ENCODE assay signal across 8 mouse cellular contexts in genomic region chr17:62881791-62882725, GRCm38 (mm10). TPM values are rescaled to one million over a fixed set of nuclear protein-coding genes. Genes with fewer than 3 reads are reported as not detected.
A peak's percentile ranks its signal among the peaks of the same experiment; 100 is the strongest.
DNase-seq lines count a peak whose midpoint lies in the region; ATAC-seq and TF ChIP-seq lines count a peak whose summit lies in the region.

No protein-coding gene starts in this region.

- ATAC-seq in embryonic facial prominence, embryonic 14.5 days (ENCODE audit: low read depth), result peak; percentile 17
- peak; percentile 12; the same call in 1 of the 2 replicates for ATAC-seq in heart, embryonic 11.5 days (replicated peaks; ENCODE audit: insufficient number of reproducible peaks, low FRiP score, low TSS enrichment)
- peak; percentile 53 for ATAC-seq in kidney, embryonic 14.5 days (ENCODE audit: low FRiP score, low TSS enrichment)
- peak; percentile 11; the same call in 1 of the 2 replicates for ATAC-seq in stomach, embryonic 15.5 days (ENCODE audit: insufficient read depth, low FRiP score, low read depth)

- no peak for TF ChIP-seq CTCF in liver, adult 2 months (IDR thresholded peaks at IDR 0.05; ENCODE audit: low read depth, low read length)

- H3K4me2 ChIP-seq in embryonic facial prominence, embryonic 14.5 days (ENCODE audit: low read depth, low read length), result peak overlapping the region; percentile 99
- peak overlapping the region; percentile 86 for H3K4me2 ChIP-seq in heart, embryonic 11.5 days
- H3K4me2 ChIP-seq in kidney, embryonic 14.5 days (replicated peaks; ENCODE audit: low read depth, low read length), result peak overlapping the region; percentile 97
- H3K4me2 ChIP-seq in myocyte (ENCODE audit: low read depth), result peak overlapping the region; percentile 97
- H3K4me2 ChIP-seq in stomach, embryonic 15.5 days, result peak overlapping the region; percentile 78

- peak overlapping the region; percentile 93 for H3K4me3 ChIP-seq in embryonic facial prominence, embryonic 14.5 days (ENCODE audit: low read depth, low read length)
- peak overlapping the region; percentile 76 for H3K4me3 ChIP-seq in heart, embryonic 11.5 days (ENCODE audit: low read depth, low read length)
- H3K4me3 ChIP-seq in kidney, embryonic 14.5 days (ENCODE audit: low read length), result peak overlapping the region; percentile 82
- H3K4me3 ChIP-seq in liver, adult 2 months (ENCODE audit: insufficient read depth, low read depth, low read length), result peak overlapping the region; percentile 64
- H3K4me3 ChIP-seq in myocyte, result peak overlapping the region; percentile 81
- peak overlapping the region; percentile 73 for H3K4me3 ChIP-seq in stomach, embryonic 15.5 days (replicated peaks)

- no peak for TF ChIP-seq POLR2A in liver, adult 2 months (IDR thresholded peaks at IDR 0.05; ENCODE audit: extremely low read depth, insufficient read depth, low read length)
- TF ChIP-seq POLR2A in myocyte (IDR thresholded peaks at IDR 0.05; ENCODE audit: insufficient read length, low read depth), result no peak

- peaks cover 4% of the 10 kb centered on the region for H3K4me1 ChIP-seq in embryonic facial prominence, embryonic 14.5 days (ENCODE audit: control insufficient read depth, insufficient read depth, low read length)
- H3K4me1 ChIP-seq in heart, embryonic 11.5 days (ENCODE audit: control insufficient read depth, insufficient read depth, low read length), result no peaks in the 10 kb centered on the region
- 0 out of 2 replicates have a peak, but pooled peaks cover 3% of the 10 kb centered on the region for H3K4me1 ChIP-seq in kidney, embryonic 14.5 days (ENCODE audit: control insufficient read depth, insufficient read depth, low read length)
- H3K4me1 ChIP-seq in liver, adult 2 months (ENCODE audit: control insufficient read depth, insufficient read depth, low read length), result peaks cover 3% of the 10 kb centered on the region; the same call in 1 of the 2 replicates
- H3K4me1 ChIP-seq in stomach, embryonic 15.5 days, result no peaks in the 10 kb centered on the region

- peak overlapping the region; percentile 94 for H3K9ac ChIP-seq in embryonic facial prominence, embryonic 14.5 days (ENCODE audit: low read depth, low read length)
- H3K9ac ChIP-seq in heart, embryonic 11.5 days (ENCODE audit: low read depth, low read length), result peak overlapping the region; percentile 80
- H3K9ac ChIP-seq in kidney, embryonic 14.5 days (ENCODE audit: low read depth, low read length), result peak overlapping the region; percentile 83
- H3K9ac ChIP-seq in liver, adult 2 months (ENCODE audit: low read depth, low read length), result 0 out of 2 replicates have a peak overlapping the region, but pooled peaks have one; percentile 13
- peak overlapping the region; percentile 70 for H3K9ac ChIP-seq in stomach, embryonic 15.5 days

- H3K27ac ChIP-seq in embryonic facial prominence, embryonic 14.5 days (replicated peaks; ENCODE audit: low read depth, low read length), result peak overlapping the region; percentile 97
- H3K27ac ChIP-seq in heart, embryonic 11.5 days (ENCODE audit: low read depth, low read length), result peak overlapping the region; percentile 82
- peak overlapping the region; percentile 93 for H3K27ac ChIP-seq in kidney, embryonic 14.5 days (ENCODE audit: low read depth, low read length)
- H3K27ac ChIP-seq in liver, adult 2 months (replicated peaks; ENCODE audit: insufficient read depth, low read depth, low read length), result no peak overlapping the region
- H3K27ac ChIP-seq in stomach, embryonic 15.5 days, result peak overlapping the region; percentile 95

- H3K27me3 ChIP-seq in embryonic facial prominence, embryonic 14.5 days (replicated peaks; ENCODE audit: control insufficient read depth, insufficient read depth, low read length), result no peaks in the 10 kb centered on the region; the same call in 1 of the 2 replicates
- H3K27me3 ChIP-seq in heart, embryonic 11.5 days (ENCODE audit: control insufficient read depth, insufficient read depth, low read length), result no peaks in the 10 kb centered on the region
- H3K27me3 ChIP-seq in kidney, embryonic 14.5 days (ENCODE audit: control insufficient read depth, insufficient read depth, low read length), result no peaks in the 10 kb centered on the region
- H3K27me3 ChIP-seq in liver, adult 2 months (ENCODE audit: control insufficient read depth, insufficient read depth, low read length), result peaks cover 16% of the 10 kb centered on the region
- H3K27me3 ChIP-seq in myocyte (ENCODE audit: control insufficient read depth, insufficient read depth, insufficient read length), result no peaks in the 10 kb centered on the region
- H3K27me3 ChIP-seq in stomach, embryonic 15.5 days (replicated peaks), result no peaks in the 10 kb centered on the region

- no peaks in the 10 kb centered on the region for H3K9me3 ChIP-seq in embryonic facial prominence, embryonic 14.5 days (ENCODE audit: control insufficient read depth, low read length)
- no peaks in the 10 kb centered on the region for H3K9me3 ChIP-seq in heart, embryonic 11.5 days (replicated peaks; ENCODE audit: control insufficient read depth, low read length)
- H3K9me3 ChIP-seq in kidney, embryonic 14.5 days (ENCODE audit: control insufficient read depth, low read length), result no peaks in the 10 kb centered on the region
- H3K9me3 ChIP-seq in stomach, embryonic 15.5 days, result no peaks in the 10 kb centered on the region

- H3K36me3 ChIP-seq in embryonic facial prominence, embryonic 14.5 days (ENCODE audit: control insufficient read depth, insufficient read depth, low read length), result no peaks in the 10 kb centered on the region
- no peaks in the 10 kb centered on the region for H3K36me3 ChIP-seq in heart, embryonic 11.5 days (ENCODE audit: control insufficient read depth, insufficient read depth, low read length)
- no peaks in the 10 kb centered on the region for H3K36me3 ChIP-seq in kidney, embryonic 14.5 days (ENCODE audit: control insufficient read depth, insufficient read depth, low read length)
- no peaks in the 10 kb centered on the region for H3K36me3 ChIP-seq in liver, adult 2 months (ENCODE audit: control insufficient read depth, insufficient read depth, low read length)
- H3K36me3 ChIP-seq in myocyte (ENCODE audit: control insufficient read depth, insufficient read depth), result no peaks in the 10 kb centered on the region
- H3K36me3 ChIP-seq in stomach, embryonic 15.5 days, result no peaks in the 10 kb centered on the region

- H3ac ChIP-seq in myocyte (ENCODE audit: control insufficient read depth, insufficient read length), result peak overlapping the region; percentile 88

- H3K79me2 ChIP-seq in liver, adult 2 months (ENCODE audit: control insufficient read depth, insufficient read depth, low read length), result no peaks in the 10 kb centered on the region
- peaks cover 21% of the 10 kb centered on the region for H3K79me2 ChIP-seq in myocyte (ENCODE audit: control insufficient read depth, insufficient read depth)

- under 1% methylated on average over 48 of the region's 58 CpGs for WGBS in embryonic facial prominence, embryonic 14.5 days
- WGBS in heart, embryonic 11.5 days (ENCODE audit: insufficient replicate concordance), result under 1% methylated on average over 58 of the region's 58 CpGs
- WGBS in kidney, embryonic 14.5 days, result under 1% methylated on average over 58 of the region's 58 CpGs
- WGBS in liver, adult 2 months, result under 1% methylated on average over 57 of the region's 58 CpGs
- under 1% methylated on average over 58 of the region's 58 CpGs for WGBS in stomach, embryonic 15.5 days

- DNase-seq in thymus, adult 18-20 months, result peak; percentile 5
- no peak for DNase-seq in thymus, postnatal 0 days (ENCODE audit: low spot score)
- DNase-seq in embryonic facial prominence, embryonic 14.5 days (ENCODE audit: low spot score), result peak; percentile 87
- DNase-seq in liver, adult 2 months (ENCODE audit: extremely low read depth, low read depth, low spot score), result peak; percentile 50

TF ChIP-seq in myocyte, 11 proteins besides CTCF, POLR2A, EP300 and RAD21:
- no peak for TF ChIP-seq MAX (IDR thresholded peaks at IDR 0.05; ENCODE audit: low read depth)
- TF ChIP-seq SRF (IDR thresholded peaks at IDR 0.05; ENCODE audit: control insufficient read depth, insufficient read length, low read depth), result no peak
- no peak for TF ChIP-seq USF1 (IDR thresholded peaks at IDR 0.05; ENCODE audit: low read depth)
- no peak for TF ChIP-seq MYOG (IDR thresholded peaks at IDR 0.05; ENCODE audit: control insufficient read depth in 1 of 3, insufficient read depth in 1 of 3, insufficient read length in 2 of 3, low read depth in 2 of 3)
- no peak for TF ChIP-seq CEBPB (IDR thresholded peaks at IDR 0.05; ENCODE audit: insufficient read depth, poor library complexity, severe bottlenecking)

RNA-seq across cellular contexts. Expression of gene Efna5, which starts 0.9 kb away (rescaled TPM):
- 3.2 and 3.5 TPM in 2 replicates for polyA plus RNA-seq in thymus, postnatal 0 days (2015; fragmentation: Nextera tagmentation; extraction: Ambion mirVana)
- polyA plus RNA-seq in embryonic facial prominence, embryonic 14.5 days (2014; fragmentation: Nextera tagmentation; extraction: Ambion mirVana), result 56.6 and 63.1 TPM in 2 replicates
- 22.6 and 24.5 TPM in 2 replicates for polyA plus RNA-seq in heart, embryonic 11.5 days (2014; fragmentation: Nextera tagmentation; extraction: Ambion mirVana)
- 26.6 and 36.4 TPM in 2 replicates for polyA plus RNA-seq in kidney, embryonic 14.5 days (2014; fragmentation: Nextera tagmentation; extraction: Ambion mirVana)
- 2.1 and 2.3 TPM in 2 replicates for total RNA-seq in liver, adult 2 months (2014; rRNA removed)
- 0.94 and 1.4 TPM in 2 replicates for polyA plus RNA-seq in liver, adult 2 months (2012; rRNA removed)
- 2.8 TPM for polyA plus RNA-seq in myocyte (2012; fragmentation: generic; extraction: Trizol)
- polyA plus RNA-seq in stomach, embryonic 15.5 days (2015; fragmentation: Nextera tagmentation; extraction: Ambion mirVana), result 34.6 and 36.1 TPM in 2 replicates

Comparison
In these comparisons a context has a peak if more than half of its experiments do, and no peak if none do; other contexts are left out.
1. H3K9ac ChIP-seq: peak in every context shown above with its lines; median percentile 94 in embryonic facial prominence, embryonic 14.5 days; 83 in kidney, embryonic 14.5 days; 80 in heart, embryonic 11.5 days; 70 in stomach, embryonic 15.5 days; 13 in liver, adult 2 months.